Mouse (Mus musculus) adrenal gland, postnatal 4 days (tissue): ENCODE results near the gene Nsl1. TPM values are rescaled to one million over a fixed set of nuclear protein-coding genes. Genes with fewer than 3 reads are reported as not detected.

Experiments used
- DNase-seq, 2 experiments: peaks; one replicate each; pipeline ENCODE4 v3.0.0; 2021 to 2022; ENCODE audit warnings: low spot score in 2 of 2, mixed read lengths in 2 of 2
- total RNA-seq, 2 experiments: library from RNA; stranded (reverse); gene quantifications; 2 replicates each; pipeline ENCODE4 v1.2.3; 2021

Nsl1 gene
- total RNA-seq, 2 experiments from 2014 or later: 7.5 to 7.6 TPM

GRCm38 (mm10) chr1:191087955-191088354 lies 25.1 kb downstream of the Nsl1 start:
- DNase-seq: no peak

GRCm38 (mm10) chr1:191089355-191089754 lies 26.5 kb downstream of the Nsl1 start:
- DNase-seq: no peak

GRCm38 (mm10) chr1:191092050-191092449 lies 29.2 kb downstream of the Nsl1 start:
- no peak for DNase-seq

DNA sequence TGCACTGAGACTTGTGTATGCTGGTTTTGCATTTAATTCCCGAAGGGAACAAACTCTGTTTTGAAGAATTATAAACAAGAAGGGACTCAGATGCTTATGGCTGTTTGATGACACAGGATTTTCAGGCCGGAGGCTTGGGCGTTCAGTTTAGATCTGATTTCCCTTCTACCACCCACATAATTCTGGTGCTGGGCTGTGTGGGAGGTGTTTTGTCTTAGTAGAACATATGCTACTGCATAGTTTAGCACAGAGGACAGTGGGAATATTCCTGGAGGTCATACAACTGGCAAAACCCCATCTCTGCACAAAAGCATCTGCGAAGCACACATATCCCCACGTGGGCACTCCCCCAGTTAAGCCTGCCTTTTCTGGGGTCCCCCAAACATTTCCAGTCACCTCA lies 30.8 kb downstream of the Nsl1 start:
- DNase-seq: no peak

DNA sequence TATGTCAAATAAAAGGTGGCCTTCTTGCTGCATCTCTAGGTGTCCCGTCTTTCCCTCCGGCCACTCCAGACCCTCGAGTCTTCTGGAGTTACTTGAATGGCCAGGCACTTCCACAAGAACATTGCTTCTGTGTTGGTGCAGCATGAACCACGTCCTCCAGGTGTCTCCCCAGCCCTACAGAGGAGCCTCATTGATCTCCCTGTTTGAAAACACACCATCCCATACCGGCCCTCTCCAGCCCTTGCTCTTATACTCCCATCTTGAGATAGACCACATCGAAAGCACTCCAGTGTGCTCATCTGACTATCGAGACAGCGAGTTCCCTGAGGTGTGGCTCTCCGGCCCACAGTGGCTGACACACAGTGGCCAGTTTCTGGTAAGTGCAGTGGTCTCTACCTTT lies 32.2 kb downstream of the Nsl1 start:
- DNase-seq: no peak

- no peak for DNase-seq
Measured at GRCm38 (mm10) chr1:191096871-191097681, 34.3 kb downstream of the Nsl1 start.

DNA sequence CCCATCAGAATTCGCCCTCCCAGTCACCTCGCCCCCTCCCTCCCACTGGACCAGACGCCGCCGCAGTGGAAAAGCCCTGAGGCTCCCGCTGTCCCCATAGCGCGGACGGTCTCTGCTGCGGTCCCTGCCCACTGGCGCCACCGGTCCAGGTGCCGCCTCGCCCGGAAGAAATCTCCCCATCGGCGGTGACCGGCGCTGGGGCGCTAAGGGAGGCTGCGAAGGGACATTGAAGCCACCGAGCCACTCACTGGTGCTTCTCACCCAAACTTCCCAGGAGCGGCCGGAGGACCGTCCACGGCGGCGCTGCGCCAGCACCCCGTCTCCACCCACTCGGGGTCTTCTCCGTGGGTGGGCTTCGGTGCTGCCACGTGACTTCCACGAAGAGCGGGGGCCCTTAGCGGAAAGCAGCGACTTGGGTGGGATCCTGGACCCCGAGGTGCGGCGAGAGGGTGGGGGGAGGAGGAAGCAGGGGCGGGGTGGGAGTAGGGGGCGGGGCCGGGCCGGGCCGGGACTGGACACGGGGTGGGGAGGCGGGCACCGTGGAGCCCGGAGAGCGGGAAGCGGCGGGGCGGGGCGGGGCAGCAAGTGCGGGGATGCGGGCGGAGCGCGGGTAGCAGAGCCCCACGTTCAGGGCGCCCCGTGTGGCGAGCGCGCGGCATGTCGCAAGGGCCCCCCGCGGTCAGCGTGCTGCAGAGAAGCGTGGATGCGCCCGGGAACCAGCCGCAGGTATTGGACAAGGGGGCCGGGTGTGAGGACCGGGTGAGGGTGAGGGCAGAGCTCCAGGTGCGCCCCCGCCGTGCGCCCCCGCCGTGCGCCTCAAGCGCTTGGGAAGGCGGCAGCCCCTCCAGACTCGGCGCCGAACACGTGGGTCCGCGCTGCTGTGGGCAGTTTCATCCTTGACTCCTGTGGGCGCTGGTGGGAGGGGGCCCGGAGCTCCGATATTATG lies 35.3 kb downstream of the Nsl1 start, which contains the start of gene Batf3:
Gene Batf3, plus strand, starts transcription at position 46 of the 946 bp plus-strand sequence.
- no peak for DNase-seq

GRCm38 (mm10) chr1:191099114-191099513 lies 36.3 kb downstream of the Nsl1 start:
- DNase-seq: no peak

DNA sequence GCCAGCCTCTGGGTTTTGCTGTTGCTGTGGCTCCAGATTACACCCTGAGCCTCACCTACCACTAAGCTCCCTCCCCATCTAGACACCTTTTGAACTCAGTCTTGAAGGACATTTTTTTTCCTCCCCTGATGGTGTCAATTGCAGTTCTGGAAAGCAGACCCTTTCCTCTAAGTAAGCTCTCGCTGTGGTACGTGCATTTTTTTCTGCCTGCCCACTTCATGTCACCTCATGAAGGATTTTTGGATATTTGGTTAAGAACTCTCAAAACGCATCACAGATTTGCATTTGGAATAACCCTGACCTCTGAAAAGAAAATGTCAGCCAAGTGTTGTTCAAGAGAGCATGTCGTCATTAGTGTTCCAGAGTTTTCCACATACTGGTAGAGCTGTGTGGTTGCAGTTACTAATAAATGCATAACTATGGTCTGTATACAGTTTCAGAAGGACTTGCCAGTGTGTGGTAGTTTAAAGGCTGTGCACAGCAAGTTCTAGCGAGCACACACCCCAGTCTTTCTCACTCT lies 37.0 kb downstream of the Nsl1 start:
- DNase-seq: no peak

DNA sequence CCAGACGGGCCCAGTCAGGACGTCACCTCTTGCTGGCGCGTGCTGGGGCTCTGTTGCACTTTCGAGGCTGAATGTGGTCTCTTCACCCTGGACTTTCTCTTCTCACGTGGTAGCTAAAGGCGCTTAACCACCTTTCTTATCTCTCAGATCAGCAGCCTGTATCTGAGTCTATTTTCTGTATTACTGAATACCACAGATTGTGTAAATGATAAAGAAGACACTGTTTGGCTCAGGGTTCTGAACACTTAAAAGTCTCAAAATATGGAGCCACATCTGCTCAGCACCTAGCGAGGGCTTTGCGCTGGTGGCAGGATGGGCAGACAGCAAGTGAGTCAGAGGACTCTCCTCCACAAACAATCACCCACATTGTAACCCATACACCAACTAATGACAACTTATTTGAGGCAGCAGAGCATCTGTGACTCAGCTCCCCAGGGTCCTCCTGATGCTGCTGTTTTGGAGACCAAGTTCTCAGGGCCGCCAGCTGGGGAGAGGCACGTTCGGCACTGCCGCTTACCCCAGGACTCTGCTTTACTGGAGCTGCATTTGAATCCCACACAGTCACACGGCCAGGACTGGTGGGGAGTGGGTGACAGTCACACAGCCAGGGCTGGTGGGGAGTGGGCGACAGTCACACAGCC lies 40.0 kb downstream of the Nsl1 start:
- no peak for DNase-seq

DNA sequence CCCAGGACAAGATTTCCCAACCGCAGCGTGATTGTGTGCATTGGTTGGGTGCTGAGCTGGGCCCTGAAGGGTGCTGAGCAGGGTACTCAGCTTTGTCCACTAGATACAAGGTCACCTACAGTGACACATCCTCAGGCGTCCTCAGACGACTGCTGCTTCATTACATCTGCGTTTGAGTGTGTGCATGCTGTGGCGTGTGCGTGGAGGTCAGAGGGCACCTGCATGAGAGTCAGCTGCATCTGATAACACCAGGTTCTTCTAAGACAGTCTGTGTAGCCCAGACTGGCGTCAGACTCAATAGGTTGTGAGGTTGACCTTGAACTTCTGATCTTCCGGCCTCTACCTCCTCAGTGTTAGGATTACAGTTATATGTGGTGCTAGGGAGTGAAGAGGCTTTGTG lies 42.4 kb downstream of the Nsl1 start:
- no peak for DNase-seq

DNA sequence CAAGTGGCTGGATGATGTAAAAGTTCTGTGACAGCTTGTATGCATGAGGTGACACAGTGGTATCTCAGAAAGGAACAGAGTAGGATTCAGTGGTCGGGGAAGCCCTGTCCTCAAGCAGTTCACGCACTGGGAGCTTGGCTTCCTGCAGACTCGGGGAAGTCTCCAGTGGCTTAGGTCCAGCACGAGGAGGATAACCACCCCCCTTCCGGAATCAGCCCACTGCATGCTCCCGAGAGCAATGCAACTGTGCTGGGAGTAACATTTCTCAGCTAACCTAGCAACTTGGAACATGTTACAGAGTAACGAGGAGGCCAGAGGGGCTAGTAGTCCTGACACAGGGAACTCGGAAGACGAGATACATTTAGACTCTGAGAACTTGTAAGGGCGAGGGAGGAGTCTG lies 44.5 kb downstream of the Nsl1 start:
- no peak for DNase-seq

- no peak for DNase-seq
Measured at GRCm38 (mm10) chr1:191109907-191110306, 47.1 kb downstream of the Nsl1 start.

GRCm38 (mm10) chr1:191111146-191111545 lies 48.3 kb downstream of the Nsl1 start:
- DNase-seq: no peak

DNA sequence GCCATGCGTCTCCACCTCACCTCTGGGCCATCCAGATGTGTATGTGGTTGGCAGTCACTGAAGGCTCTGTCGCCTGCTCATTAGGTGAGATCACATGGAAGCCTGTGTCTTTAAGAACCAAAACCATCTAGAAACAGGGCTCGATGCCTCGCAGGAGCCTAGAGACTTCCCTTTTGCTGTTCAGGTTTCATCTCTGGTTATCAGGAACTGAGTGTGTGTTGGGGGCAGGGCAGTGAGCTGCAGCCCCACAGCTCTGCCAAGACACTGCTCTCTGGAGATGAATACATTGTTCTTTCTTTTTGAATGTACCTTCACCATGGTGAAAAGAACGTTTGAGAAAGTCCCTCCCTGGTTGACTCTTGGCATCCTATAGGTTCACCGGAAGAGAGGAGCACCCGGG lies 52.1 kb downstream of the Nsl1 start:
- DNase-seq: no peak

- DNase-seq: no peak
Measured at GRCm38 (mm10) chr1:191115514-191116238, 52.9 kb downstream of the Nsl1 start.

DNA sequence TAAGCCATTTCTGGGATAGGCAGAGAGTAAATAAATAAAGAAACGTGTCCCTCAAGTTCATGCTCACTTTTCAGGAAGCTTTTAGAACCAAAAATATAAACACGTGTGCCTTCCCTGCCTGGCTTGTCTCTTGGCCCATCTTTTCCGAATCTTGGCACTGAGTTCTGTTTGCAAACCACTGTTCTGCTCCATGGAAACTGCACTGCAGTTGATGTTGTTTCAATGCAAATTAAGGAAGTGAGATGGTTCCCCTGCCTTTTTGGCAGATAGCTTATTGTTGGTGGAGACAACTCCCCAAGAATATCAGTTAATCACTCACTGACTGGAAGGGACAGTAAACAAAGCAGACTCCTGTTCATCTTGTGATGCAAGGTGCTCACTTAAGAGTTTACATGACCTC lies 59.9 kb downstream of the Nsl1 start:
- no peak for DNase-seq

DNA sequence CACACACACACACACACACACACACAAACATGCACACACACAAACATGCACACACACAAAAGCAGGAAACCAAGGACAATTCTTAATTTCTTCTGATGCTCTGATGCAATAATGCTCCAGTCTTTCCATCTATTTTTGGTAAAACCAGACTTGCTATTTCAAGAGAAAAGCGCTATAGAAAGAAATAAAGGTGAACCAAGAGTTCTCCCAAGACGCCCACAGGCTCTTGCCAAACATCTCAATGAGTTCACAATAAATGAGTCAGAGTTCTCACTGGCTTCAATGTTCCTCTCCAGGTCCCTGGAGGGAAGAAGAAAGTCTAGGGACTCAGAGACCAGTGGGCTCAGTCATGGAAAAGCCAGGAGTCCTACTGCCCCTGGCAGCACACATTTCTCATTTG lies 60.9 kb downstream of the Nsl1 start:
- no peak for DNase-seq

GRCm38 (mm10) chr1:191124288-191124687 lies 61.5 kb downstream of the Nsl1 start:
- DNase-seq: no peak

DNA sequence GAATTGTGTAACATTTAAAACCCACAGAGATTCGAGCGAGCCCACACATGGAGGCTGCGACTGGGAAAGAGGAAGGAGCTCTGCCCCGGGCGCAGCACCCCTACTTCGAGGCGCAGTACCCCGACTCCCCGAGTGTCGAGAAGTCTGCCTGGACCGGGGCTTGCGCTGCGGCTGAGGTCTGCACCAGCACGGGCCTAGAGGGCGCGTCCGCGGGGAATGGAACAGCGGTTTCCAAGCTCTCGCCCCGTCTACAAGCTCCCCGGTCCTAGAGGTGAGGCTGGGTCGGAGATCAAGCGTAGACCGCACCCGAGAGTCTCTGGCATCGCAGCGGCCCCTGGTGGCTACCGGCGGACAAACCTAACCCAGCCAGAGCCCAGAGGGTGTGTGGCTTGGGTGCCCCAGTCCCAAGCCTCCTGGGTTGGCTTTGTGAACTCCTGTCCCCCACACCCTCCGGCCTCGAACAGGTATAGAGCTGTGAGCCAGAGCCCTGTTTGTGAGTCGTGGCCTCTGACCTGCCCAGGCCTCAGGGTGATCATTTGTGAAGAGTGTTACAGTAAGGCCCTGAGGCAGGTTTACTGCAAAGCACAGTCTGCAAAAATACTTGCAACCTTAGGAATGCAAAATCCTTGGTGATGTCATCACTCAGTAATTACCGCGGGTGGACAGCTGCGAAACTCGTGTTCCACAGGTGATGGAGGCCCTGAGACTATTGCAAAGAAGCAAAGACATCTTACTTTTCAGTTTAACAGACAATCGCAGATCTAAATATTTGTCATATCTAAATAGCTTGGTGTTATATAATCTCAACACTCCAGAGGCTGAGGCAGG lies 63.2 kb downstream of the Nsl1 start:
- DNase-seq: peak; percentile 12 to 47
